Mouse (Mus musculus) cerebellum, postnatal 10 days (tissue): ENCODE measurements around the gene Rplp0.

Experiments
- DNase-seq, 2 experiments: peaks; one replicate each; pipeline ENCODE4 v3.0.0; 2021; ENCODE audit warnings: mixed read lengths in 2 of 2

The Rplp0 gene

GRCm38 (mm10) chr5:115526456-115527202 lies 32.6 kb upstream of the Rplp0 start:
- peak; percentile 53 to 64 for DNase-seq

- DNase-seq = no peak
Observed at GRCm38 (mm10) chr5:115528128-115528527, 31.1 kb upstream of the Rplp0 start.

- peak; percentile 60 to 71 for DNase-seq
Observed at GRCm38 (mm10) chr5:115529364-115529741, 29.9 kb upstream of the Rplp0 start.

- peak; percentile 61 to 67 for DNase-seq
Observed at GRCm38 (mm10) chr5:115529742-115530446, 29.4 kb upstream of the Rplp0 start.

- DNase-seq = peak; percentile 90 to 92
Observed at GRCm38 (mm10) chr5:115530447-115530809, 28.8 kb upstream of the Rplp0 start.

GRCm38 (mm10) chr5:115531671-115532270 lies 27.5 kb upstream of the Rplp0 start:
- DNase-seq = peak; percentile 88 to 90

- DNase-seq = no peak
Observed at GRCm38 (mm10) chr5:115534290-115534731, 25.0 kb upstream of the Rplp0 start.

GRCm38 (mm10) chr5:115534856-115535255 lies 24.4 kb upstream of the Rplp0 start:
- DNase-seq = no peak

GRCm38 (mm10) chr5:115535635-115536034 lies 23.6 kb upstream of the Rplp0 start:
- peak in 1 of 2 experiments; percentile 41 for DNase-seq

GRCm38 (mm10) chr5:115538017-115538692 lies 21.1 kb upstream of the Rplp0 start:
- peak; percentile 63 to 64 for DNase-seq

- DNase-seq = peak; percentile 97 to 98
Observed at GRCm38 (mm10) chr5:115538693-115539043, 20.6 kb upstream of the Rplp0 start.

- DNase-seq = no peak
Observed at GRCm38 (mm10) chr5:115542635-115543384, 16.5 kb upstream of the Rplp0 start.

GRCm38 (mm10) chr5:115543509-115544253 lies 15.6 kb upstream of the Rplp0 start:
- peak; percentile 82 to 88 for DNase-seq

- DNase-seq = no peak
Observed at GRCm38 (mm10) chr5:115544655-115545185, 14.5 kb upstream of the Rplp0 start.

GRCm38 (mm10) chr5:115545636-115546035 lies 13.6 kb upstream of the Rplp0 start:
- DNase-seq = no peak

- DNase-seq = peak in 1 of 2 experiments; percentile 53
Observed at GRCm38 (mm10) chr5:115546536-115546935, 12.7 kb upstream of the Rplp0 start.

- DNase-seq = no peak
Observed at GRCm38 (mm10) chr5:115547014-115547413, 12.3 kb upstream of the Rplp0 start.

- no peak for DNase-seq
Observed at GRCm38 (mm10) chr5:115547421-115547820, 11.8 kb upstream of the Rplp0 start.

GRCm38 (mm10) chr5:115548501-115549285 lies 10.6 kb upstream of the Rplp0 start:
- DNase-seq = no peak

GRCm38 (mm10) chr5:115550482-115551005 lies 8.7 kb upstream of the Rplp0 start:
- no peak for DNase-seq
